Mouse (Mus musculus) C2C12 (cell line): ENCODE results near the gene Itgb3bp.

Experiments used
- CEBPB ChIP-seq: IDR thresholded peaks from one replicate; pipeline ENCODE4 v1.6.1; 2011; ENCODE audit warnings: low read depth, mild to moderate bottlenecking, control low read depth, moderate library complexity
- CTCF ChIP-seq: IDR thresholded peaks from one replicate; pipeline ENCODE4 v1.5.1; 2011; ENCODE audit not compliant: control insufficient read depth, insufficient read depth, insufficient read length
- FOSL1 ChIP-seq: IDR thresholded peaks from one replicate; pipeline ENCODE4 v1.8.0; 2011; ENCODE audit warnings: mild to moderate bottlenecking, low read length; ENCODE audit not compliant: poor library complexity, insufficient read depth, severe bottlenecking
- MAX ChIP-seq: IDR thresholded peaks from one replicate; pipeline ENCODE4 v1.6.1; 2011; ENCODE audit warnings: mild to moderate bottlenecking, control low read depth
- MYOD1 ChIP-seq: IDR thresholded peaks from one replicate; pipeline ENCODE4 v1.6.1; 2011; ENCODE audit warnings: low read depth; ENCODE audit not compliant: control insufficient read depth, insufficient read length
- MYOG ChIP-seq: IDR thresholded peaks from one replicate; pipeline ENCODE4 v1.6.1; 2011; ENCODE audit not compliant: control insufficient read depth, insufficient read length; ENCODE audit errors: extremely low read depth
- USF1 ChIP-seq: IDR thresholded peaks from one replicate; pipeline ENCODE4 v1.6.1; 2011; ENCODE audit warnings: low read depth, mild to moderate bottlenecking, control low read depth, moderate library complexity

- no peak for TF ChIP-seq MYOG
- no peak for TF ChIP-seq MAX
- no peak for TF ChIP-seq CTCF
- no peak for TF ChIP-seq MYOD1
- no peak for TF ChIP-seq USF1
- TF ChIP-seq CEBPB, result no peak
- no peak for TF ChIP-seq FOSL1
Observed at GRCm38 (mm10) chr4:99828739-99829093, 100.9 kb downstream of the Itgb3bp start.
